Mouse (Mus musculus) heart, postnatal 0 days (tissue): ENCODE results near the gene Cmya5. TPM values are rescaled to one million over a fixed set of nuclear protein-coding genes. Genes with fewer than 3 reads are reported as not detected.

Experiments
- ATAC-seq: fragments of 200-750 bp; cut with Nextera tagmentation; 2 replicates; pipeline ENCODE4 v1.8.0; 2017; ENCODE audit warnings: low read depth, moderate number of reproducible peaks, moderate library complexity; ENCODE audit not compliant: insufficient read depth
- DNase-seq: peaks from one replicate; pipeline ENCODE4 v3.0.0-alpha.2; 2016; ENCODE audit warnings: low spot score
- H3K27ac ChIP-seq: fragments of 300-500 bp; sonication (generic); 2 replicates; pipeline ENCODE4 v1.5.1; 2014; ENCODE audit warnings: low read depth, mild to moderate bottlenecking
- H3K27me3 ChIP-seq: fragments of 300-500 bp; sonication (generic); 2 replicates; pipeline ENCODE4 v1.6.1; 2014; ENCODE audit warnings: low read length, mixed read lengths; ENCODE audit not compliant: control insufficient read depth, insufficient read depth
- H3K36me3 ChIP-seq: fragments of 300-500 bp; sonication (generic); replicated peaks from 2 replicates; pipeline ENCODE4 v1.6.1; 2014; ENCODE audit warnings: low read length, mixed read lengths; ENCODE audit not compliant: control insufficient read depth, insufficient read depth
- H3K4me1 ChIP-seq: fragments of 300-500 bp; sonication (generic); 2 replicates; pipeline ENCODE4 v1.6.1; 2014; ENCODE audit warnings: antibody characterized with exemption; ENCODE audit not compliant: control insufficient read depth, insufficient read depth
- H3K4me2 ChIP-seq: fragments of 300-500 bp; sonication (generic); 2 replicates; pipeline ENCODE4 v1.6.1; 2014; ENCODE audit warnings: low read depth, mild to moderate bottlenecking, low read length, moderate library complexity
- H3K4me3 ChIP-seq: fragments of 300-500 bp; sonication (generic); 2 replicates; pipeline ENCODE4 v1.5.1; 2014; ENCODE audit warnings: low read depth, low read length
- H3K9ac ChIP-seq: fragments of 300-500 bp; sonication (generic); replicated peaks from 2 replicates; pipeline ENCODE4 v1.6.1; 2014; ENCODE audit warnings: low read depth, low read length, mixed read lengths
- H3K9me3 ChIP-seq: fragments of 300-500 bp; sonication (generic); replicated peaks from 2 replicates; pipeline ENCODE4 v1.6.1; 2016; ENCODE audit warnings: low read length; ENCODE audit not compliant: control insufficient read depth
- CTCF ChIP-seq: IDR thresholded peaks from 2 replicates; pipeline ENCODE4 v1.5.1; 2016; ENCODE audit warnings: antibody characterized with exemption, control low read depth, low read depth
- EP300 ChIP-seq: IDR thresholded peaks from 2 replicates; pipeline ENCODE4 v1.6.1; 2016; ENCODE audit warnings: antibody characterized with exemption, low read depth
- WGBS: fragments of 180-500 bp; shearing (Covaris S2); extraction: QIAGEN DNeasy Blood & Tissue Kit; methylation state at CpG from one replicate; pipeline ENCODE4 v1.1.7; 2014; 5-methylcytosine and 5-hydroxymethylcytosine counted together
- polyA plus RNA-seq: library from polyadenylated mRNA; unstranded; fragments of >200 nt; fragmentation: Nextera tagmentation; extraction: Ambion mirVana; gene quantifications from 2 replicates; pipeline ENCODE4 v1.2.1, GENCODE M21; 2015
- total RNA-seq: library from RNA; depleted of rRNA; stranded (reverse); fragments of >200 nt; gene quantifications from 2 replicates; pipeline ENCODE4 v1.2.3, GENCODE M21; 2014; ENCODE audit warnings: low replicate concordance

Gene Cmya5
- total and polyA plus RNA-seq, 2 experiments from 2014 or later, result 8.3 to 30.7 TPM

DNA sequence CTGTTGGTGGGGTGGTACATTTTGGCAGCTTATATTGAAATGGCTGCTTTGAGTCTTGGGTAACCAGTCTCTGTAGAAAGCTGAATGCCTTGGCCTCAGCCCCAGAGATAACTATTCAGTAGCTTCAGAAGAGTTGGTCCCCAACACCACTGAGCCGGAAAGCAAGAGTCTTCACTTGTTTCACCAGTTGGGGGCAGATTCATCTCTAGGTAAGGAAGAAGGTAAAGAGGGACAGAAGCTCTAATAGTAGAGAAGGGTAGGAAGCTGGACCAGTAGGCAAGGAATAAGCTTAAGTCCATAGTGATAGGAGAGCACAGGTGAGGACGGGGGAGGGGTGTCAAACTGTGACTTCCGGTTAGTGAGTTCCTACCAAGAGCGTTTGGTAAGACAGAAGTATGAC lies 133.2 kb downstream of the Cmya5 start:
- H3K9ac ChIP-seq, result no peak overlapping the region
- TF ChIP-seq EP300 (no peak), CTCF (no peak)
- 85% methylated on average over 4 of the region's 4 CpGs for WGBS
- H3K4me2 ChIP-seq, result no peak overlapping the region
- H3K36me3 ChIP-seq, result no peaks in the 10 kb centered on the region
- no peak overlapping the region for H3K4me3 ChIP-seq
- DNase-seq (no peak), ATAC-seq (no peak)
- H3K9me3 ChIP-seq, result no peaks in the 10 kb centered on the region
- no peaks in the 10 kb centered on the region for H3K27me3 ChIP-seq
- H3K4me1 ChIP-seq, result no peaks in the 10 kb centered on the region
- H3K27ac ChIP-seq, result no peak overlapping the region

DNA sequence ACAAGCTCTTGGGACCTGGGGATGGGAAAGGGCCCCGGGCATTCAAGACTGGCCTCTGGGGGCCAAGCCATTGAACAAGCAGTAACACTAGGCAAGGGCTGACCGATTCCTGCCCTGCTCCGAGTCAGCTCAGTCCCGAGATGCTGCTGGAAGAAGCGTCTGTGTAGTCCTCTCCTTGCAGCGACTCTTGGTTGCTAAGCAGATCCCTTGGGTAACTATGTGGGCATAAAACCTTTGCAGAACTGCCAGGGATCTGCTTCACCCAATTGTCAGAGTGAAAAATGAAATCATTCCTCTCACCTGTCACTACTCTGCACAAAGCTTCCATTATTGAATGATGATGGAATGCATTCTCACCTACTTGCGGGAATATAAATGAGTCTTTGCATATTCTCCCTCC lies 134.0 kb downstream of the Cmya5 start:
- no peak for ATAC-seq
- WGBS, result 84% methylated on average over 7 of the region's 7 CpGs

DNA sequence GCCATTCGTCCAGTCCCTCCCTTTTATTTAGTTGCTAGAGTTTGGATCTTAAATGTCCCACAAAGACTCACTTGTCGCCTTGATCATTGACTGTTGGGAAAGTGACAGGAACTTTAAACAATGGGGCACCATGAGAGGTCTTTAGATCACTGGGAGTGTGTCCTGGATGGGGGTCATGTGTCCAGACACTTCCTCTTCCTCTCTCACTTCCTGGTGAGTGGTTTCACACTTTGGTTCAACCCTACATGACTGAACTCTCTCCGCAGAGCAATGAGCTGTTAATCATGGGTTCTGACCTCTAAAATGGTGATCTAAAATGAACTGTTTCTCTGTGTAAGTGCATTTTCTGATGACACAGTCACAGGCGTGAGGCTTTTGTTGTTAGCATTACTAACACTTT lies 137.4 kb downstream of the Cmya5 start:
- DNase-seq (no peak), ATAC-seq (no peak)
- Histone ChIP-seq H3K4me1 (no peaks in the 10 kb centered on the region), H3K4me3 (no peak overlapping the region), H3K27ac (no peak overlapping the region), H3K4me2 (no peak overlapping the region), H3K9ac (no peak overlapping the region), H3K9me3 (no peaks in the 10 kb centered on the region), H3K36me3 (no peaks in the 10 kb centered on the region), H3K27me3 (no peaks in the 10 kb centered on the region)
- WGBS, result 76% methylated on average over 4 of the region's 4 CpGs
- no peak for TF ChIP-seq EP300
- no peak for TF ChIP-seq CTCF

More for the DNA sequence above, 134.0 kb downstream of the Cmya5 start:
- H3K9ac ChIP-seq, result no peak overlapping the region
- no peak overlapping the region for H3K4me2 ChIP-seq
- no peak overlapping the region for H3K4me3 ChIP-seq
- no peaks in the 10 kb centered on the region for H3K4me1 ChIP-seq
- DNase-seq, result no peak
- H3K27me3 ChIP-seq, result no peaks in the 10 kb centered on the region
- TF ChIP-seq CTCF (no peak), EP300 (no peak)
- no peaks in the 10 kb centered on the region for H3K36me3 ChIP-seq
- H3K9me3 ChIP-seq, result no peaks in the 10 kb centered on the region
- H3K27ac ChIP-seq, result no peak overlapping the region

DNA sequence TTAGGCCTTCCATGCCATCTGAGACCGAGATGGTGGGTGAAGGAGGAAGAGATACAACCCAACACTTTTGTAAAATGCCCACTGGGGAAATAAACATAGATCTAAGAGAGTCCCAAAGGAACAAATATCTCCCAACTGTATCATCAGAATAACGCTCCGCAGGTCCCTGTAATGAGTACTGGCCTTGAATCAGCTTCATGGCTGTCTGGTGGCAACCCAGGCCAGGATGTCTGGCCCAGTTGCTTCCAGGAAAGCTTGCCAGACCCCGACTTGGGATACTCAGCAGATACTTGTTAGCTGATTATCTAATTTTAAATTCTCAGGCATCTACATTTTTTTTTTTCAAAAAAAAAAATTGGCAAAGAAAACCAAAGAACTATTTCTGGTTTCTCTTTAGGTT lies 138.2 kb downstream of the Cmya5 start:
- Histone ChIP-seq H3K27ac (no peak overlapping the region), H3K4me3 (no peak overlapping the region), H3K4me1 (peaks cover 2% of the 10 kb centered on the region), H3K9ac (no peak overlapping the region), H3K36me3 (no peaks in the 10 kb centered on the region), H3K27me3 (no peaks in the 10 kb centered on the region), H3K9me3 (no peaks in the 10 kb centered on the region), H3K4me2 (no peak overlapping the region)
- WGBS, result 75% methylated on average over 4 of the region's 4 CpGs
- TF ChIP-seq EP300, result no peak
- no peak for TF ChIP-seq CTCF
- DNase-seq (no peak), ATAC-seq (no peak)

DNA sequence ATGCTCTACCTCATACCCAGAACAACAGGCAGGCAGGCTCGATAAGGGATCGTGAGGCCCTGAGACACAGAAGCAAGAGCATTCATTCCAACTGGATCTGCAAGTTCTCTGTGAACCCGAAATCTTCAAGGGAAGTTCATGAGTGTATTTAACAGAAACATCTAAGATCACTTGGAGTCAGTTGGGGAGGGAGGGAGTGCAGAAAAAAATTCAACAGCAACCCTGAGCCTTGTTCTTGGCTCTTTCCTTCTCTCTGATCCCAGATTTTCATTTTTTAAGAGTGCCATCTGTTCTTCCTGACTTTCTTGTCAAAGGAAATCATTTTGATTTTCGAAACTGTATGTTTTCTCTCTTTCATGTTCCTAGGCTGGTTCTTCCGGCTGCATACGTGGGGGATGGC lies 140.5 kb downstream of the Cmya5 start:
- no peak overlapping the region for H3K9ac ChIP-seq
- no peak overlapping the region for H3K27ac ChIP-seq
- H3K36me3 ChIP-seq, result no peaks in the 10 kb centered on the region
- no peak overlapping the region for H3K4me3 ChIP-seq
- 76% methylated on average over 6 of the region's 6 CpGs for whole genome bisulfite sequencing
- DNase-seq (no peak), ATAC-seq (no peak)
- no peak overlapping the region for H3K4me2 ChIP-seq
- TF ChIP-seq CTCF (no peak), EP300 (no peak)
- peaks cover 7% of the 10 kb centered on the region for H3K4me1 ChIP-seq
- H3K27me3 ChIP-seq, result no peaks in the 10 kb centered on the region
- no peaks in the 10 kb centered on the region for H3K9me3 ChIP-seq

DNA sequence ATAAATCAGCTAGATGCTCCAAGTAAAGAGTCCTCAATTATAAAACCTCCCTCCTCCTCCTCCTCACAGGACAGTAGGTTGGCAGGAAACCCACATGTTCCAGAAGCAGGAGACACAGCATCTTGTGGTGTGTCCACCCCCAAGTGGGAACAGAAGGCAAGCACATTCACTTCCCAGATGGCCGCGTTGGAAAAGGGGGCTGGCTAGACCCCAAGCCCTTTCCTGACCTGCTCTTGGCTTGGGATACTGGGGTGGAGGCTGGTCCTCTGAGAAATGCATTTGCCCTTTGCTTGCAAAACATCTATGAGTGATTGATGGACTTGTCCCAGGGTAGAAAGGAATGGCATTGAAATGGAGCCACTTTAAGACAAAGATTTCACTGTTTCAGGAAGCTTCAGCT lies 142.1 kb downstream of the Cmya5 start:
- H3K9ac ChIP-seq, result no peak overlapping the region
- peaks cover 7% of the 10 kb centered on the region for H3K4me1 ChIP-seq
- H3K36me3 ChIP-seq, result no peaks in the 10 kb centered on the region
- TF ChIP-seq EP300 (no peak), CTCF (no peak)
- no peak for ATAC-seq
- no peak overlapping the region for H3K4me2 ChIP-seq
- no peak overlapping the region for H3K4me3 ChIP-seq
- no peak for DNase-seq
- no peaks in the 10 kb centered on the region for H3K27me3 ChIP-seq
- H3K27ac ChIP-seq, result no peak overlapping the region
- WGBS, result 63% methylated on average over 2 of the region's 2 CpGs
- H3K9me3 ChIP-seq, result no peaks in the 10 kb centered on the region
